Mouse (Mus musculus): ENCODE data around the gene Lrrc15. TPM values are rescaled to one million over a fixed set of nuclear protein-coding genes. Genes with fewer than 3 reads are reported as not detected.

Lrrc15 gene
- polyA plus RNA-seq (2014; fragmentation: Nextera tagmentation; extraction: Ambion mirVana), result 0.52 and 0.55 TPM in 2 replicates

DNA sequence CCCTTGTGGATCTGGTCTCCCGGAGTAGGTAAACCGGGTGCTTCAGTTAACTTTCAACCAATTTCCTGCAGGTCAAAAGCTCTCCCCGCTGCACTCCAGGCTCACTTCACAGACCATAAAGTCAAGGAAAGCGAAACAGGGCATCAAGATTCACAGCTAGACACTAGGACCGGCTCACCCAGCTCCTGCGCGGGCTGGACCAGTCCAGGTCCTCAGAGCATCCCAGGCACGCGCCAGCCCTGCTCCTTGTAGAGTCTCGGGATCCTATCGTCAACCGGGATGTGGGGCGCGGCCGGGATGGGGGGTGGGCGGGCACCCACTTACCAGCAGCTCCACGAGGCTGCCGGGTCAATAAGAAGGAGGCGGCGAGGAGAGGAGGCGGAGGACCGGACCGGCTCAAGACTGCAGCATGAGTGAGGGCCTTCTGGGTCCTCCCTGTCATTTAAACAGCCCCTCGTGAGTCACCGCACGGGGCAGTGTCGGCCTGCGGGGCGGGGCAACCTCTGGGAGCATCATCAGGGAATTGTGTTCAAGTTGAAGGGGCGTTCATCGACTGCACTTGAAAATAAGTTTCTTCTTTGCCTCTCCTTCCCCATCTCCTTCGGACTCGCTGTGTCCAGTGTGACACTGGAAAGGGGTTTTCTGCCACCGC lies at the start of gene Lrrc15:
Gene Lrrc15 (minus strand): TSS at position 413 of the 652 bp plus-strand sequence.
- Histone ChIP-seq H3K9me3 (ENCODE audit: control insufficient read depth, low read depth, low read length) (no peaks in the 10 kb centered on the region), H3K9ac (replicated peaks; ENCODE audit: low read depth, low read length) (no peak within 1 kb of the TSS)
- ATAC-seq (ENCODE audit: insufficient number of reproducible peaks, insufficient read depth, low FRiP score, low read depth), result no peak; the same call in 1 of the 2 replicates

DNA sequence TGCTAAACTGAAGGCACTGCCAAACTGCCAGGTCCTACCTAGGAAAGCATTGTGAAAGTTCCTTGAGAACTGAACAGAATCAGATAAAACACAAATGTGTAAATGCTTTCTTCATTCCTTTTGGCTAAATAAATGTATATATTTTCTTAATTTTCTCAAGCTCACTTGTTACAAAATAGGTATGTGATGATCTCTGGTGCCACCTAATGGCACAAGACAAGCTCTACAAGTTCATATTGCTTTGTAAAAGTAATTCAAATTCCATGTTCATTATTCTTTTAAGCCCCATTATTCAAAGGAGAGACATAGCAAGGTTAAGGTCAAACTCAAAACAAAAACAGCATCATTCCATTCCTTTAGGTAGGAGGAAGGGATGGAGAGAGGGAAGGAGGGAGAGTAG lies 31.2 kb upstream of the Lrrc15 start:
- Histone ChIP-seq H3K36me3 (ENCODE audit: control insufficient read depth, insufficient read depth, low read length) (peaks cover 6% of the 10 kb centered on the region; the same call in 1 of the 2 replicates), H3K9me3 (ENCODE audit: control insufficient read depth, low read depth, low read length) (no peaks in the 10 kb centered on the region), H3K27me3 (ENCODE audit: control insufficient read depth, insufficient read depth, low read length) (peaks cover 5% of the 10 kb centered on the region), H3K4me1 (ENCODE audit: control insufficient read depth, insufficient read depth, low read length) (no peaks in the 10 kb centered on the region), H3K4me3 (ENCODE audit: low read depth, low read length) (no peak overlapping the region), H3K27ac (ENCODE audit: low read length) (no peak overlapping the region), H3K9ac (replicated peaks; ENCODE audit: low read depth, low read length) (no peak overlapping the region), H3K4me2 (replicated peaks; ENCODE audit: low read depth, low read length) (no peak overlapping the region)
- no peak for ATAC-seq (ENCODE audit: insufficient number of reproducible peaks, insufficient read depth, low FRiP score, low read depth)

More for the DNA sequence above, at the start of gene Lrrc15:
- no peak within 1 kb of the TSS for H3K27ac ChIP-seq (ENCODE audit: low read length)
- no peaks in the 10 kb centered on the region for H3K36me3 ChIP-seq (ENCODE audit: control insufficient read depth, insufficient read depth, low read length)
- peaks cover 7% of the 10 kb centered on the region; the same call in 1 of the 2 replicates for H3K27me3 ChIP-seq (ENCODE audit: control insufficient read depth, insufficient read depth, low read length)
- H3K4me1 ChIP-seq (ENCODE audit: control insufficient read depth, insufficient read depth, low read length), result peaks cover 9% of the 10 kb centered on the region; the same call in 1 of the 2 replicates
- H3K4me2 ChIP-seq (replicated peaks; ENCODE audit: low read depth, low read length), result peak within 1 kb of the TSS; percentile 51
- WGBS, result 9% methylated on average over 34 of the region's 34 CpGs
- peak within 1 kb of the TSS; percentile 16; the same call in 1 of the 2 replicates for H3K4me3 ChIP-seq (ENCODE audit: low read depth, low read length)

DNA sequence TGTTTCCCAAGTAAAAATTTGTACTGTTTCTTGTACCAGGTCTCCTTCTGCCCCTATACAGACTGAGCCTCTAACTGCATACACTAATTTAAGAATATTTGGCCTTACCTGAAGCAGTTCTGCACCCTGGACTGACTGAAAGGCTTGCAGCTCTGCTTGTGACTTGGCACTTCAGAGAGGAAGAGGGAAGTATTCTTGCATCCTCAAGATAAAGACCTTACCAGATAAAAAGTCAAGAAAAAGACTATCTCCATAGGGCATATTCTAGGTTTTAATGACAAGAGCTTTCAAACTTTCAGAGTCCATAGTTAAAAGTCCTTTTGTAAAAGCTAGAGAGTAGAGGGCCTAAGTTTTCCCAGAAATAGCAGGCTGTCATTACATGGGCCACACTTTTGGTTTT lies 27.6 kb upstream of the Lrrc15 start, which contains the start of gene Gp5:
Gene Gp5 (minus strand): TSS at position 133 of the 400 bp plus-strand sequence.
- Histone ChIP-seq H3K9me3 (ENCODE audit: control insufficient read depth, low read depth, low read length) (no peaks in the 10 kb centered on the region), H3K9ac (replicated peaks; ENCODE audit: low read depth, low read length) (no peak within 1 kb of the TSS), H3K4me1 (ENCODE audit: control insufficient read depth, insufficient read depth, low read length) (0 out of 2 replicates have a peak, but pooled peaks cover 5% of the 10 kb centered on the region), H3K27ac (ENCODE audit: low read length) (no peak within 1 kb of the TSS), H3K4me2 (replicated peaks; ENCODE audit: low read depth, low read length) (peak within 1 kb of the TSS; percentile 100), H3K27me3 (ENCODE audit: control insufficient read depth, insufficient read depth, low read length) (peaks cover 16% of the 10 kb centered on the region), H3K4me3 (ENCODE audit: low read depth, low read length) (peak within 1 kb of the TSS; percentile 54; the same call in 1 of the 2 replicates), H3K36me3 (ENCODE audit: control insufficient read depth, insufficient read depth, low read length) (peaks cover 3% of the 10 kb centered on the region; the same call in 1 of the 2 replicates)
- no peak for ATAC-seq (ENCODE audit: insufficient number of reproducible peaks, insufficient read depth, low FRiP score, low read depth)

DNA sequence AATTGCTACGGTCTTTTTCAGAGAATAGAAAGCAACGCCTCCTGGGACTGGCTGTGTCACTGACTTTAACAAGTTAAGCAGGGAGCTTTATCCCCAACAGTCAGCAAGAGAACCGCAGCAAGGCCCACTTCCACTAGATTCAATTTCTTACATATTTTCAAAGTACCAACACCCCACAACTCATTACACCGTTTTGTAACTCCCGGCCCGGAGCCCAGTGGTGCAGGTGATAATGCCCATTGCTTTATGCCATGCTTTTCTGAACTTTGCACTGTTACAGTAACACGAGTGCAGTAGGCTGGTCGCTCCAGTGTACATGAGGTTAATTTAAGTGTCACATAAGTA lies 27.1 kb upstream of the Lrrc15 start:
- H3K4me3 ChIP-seq (ENCODE audit: low read depth, low read length), result no peak overlapping the region
- no peak overlapping the region for H3K4me2 ChIP-seq (replicated peaks; ENCODE audit: low read depth, low read length)
- no peaks in the 10 kb centered on the region for H3K9me3 ChIP-seq (ENCODE audit: control insufficient read depth, low read depth, low read length)
- WGBS, result 61% methylated on average over 8 of the region's 8 CpGs
- H3K36me3 ChIP-seq (ENCODE audit: control insufficient read depth, insufficient read depth, low read length), result no peaks in the 10 kb centered on the region; the same call in 1 of the 2 replicates
- peaks cover 16% of the 10 kb centered on the region for H3K27me3 ChIP-seq (ENCODE audit: control insufficient read depth, insufficient read depth, low read length)
- H3K9ac ChIP-seq (replicated peaks; ENCODE audit: low read depth, low read length), result no peak overlapping the region
- ATAC-seq (ENCODE audit: insufficient number of reproducible peaks, insufficient read depth, low FRiP score, low read depth), result no peak
- H3K4me1 ChIP-seq (ENCODE audit: control insufficient read depth, insufficient read depth, low read length), result 0 out of 2 replicates have a peak, but pooled peaks cover 5% of the 10 kb centered on the region
- no peak overlapping the region for H3K27ac ChIP-seq (ENCODE audit: low read length)

DNA sequence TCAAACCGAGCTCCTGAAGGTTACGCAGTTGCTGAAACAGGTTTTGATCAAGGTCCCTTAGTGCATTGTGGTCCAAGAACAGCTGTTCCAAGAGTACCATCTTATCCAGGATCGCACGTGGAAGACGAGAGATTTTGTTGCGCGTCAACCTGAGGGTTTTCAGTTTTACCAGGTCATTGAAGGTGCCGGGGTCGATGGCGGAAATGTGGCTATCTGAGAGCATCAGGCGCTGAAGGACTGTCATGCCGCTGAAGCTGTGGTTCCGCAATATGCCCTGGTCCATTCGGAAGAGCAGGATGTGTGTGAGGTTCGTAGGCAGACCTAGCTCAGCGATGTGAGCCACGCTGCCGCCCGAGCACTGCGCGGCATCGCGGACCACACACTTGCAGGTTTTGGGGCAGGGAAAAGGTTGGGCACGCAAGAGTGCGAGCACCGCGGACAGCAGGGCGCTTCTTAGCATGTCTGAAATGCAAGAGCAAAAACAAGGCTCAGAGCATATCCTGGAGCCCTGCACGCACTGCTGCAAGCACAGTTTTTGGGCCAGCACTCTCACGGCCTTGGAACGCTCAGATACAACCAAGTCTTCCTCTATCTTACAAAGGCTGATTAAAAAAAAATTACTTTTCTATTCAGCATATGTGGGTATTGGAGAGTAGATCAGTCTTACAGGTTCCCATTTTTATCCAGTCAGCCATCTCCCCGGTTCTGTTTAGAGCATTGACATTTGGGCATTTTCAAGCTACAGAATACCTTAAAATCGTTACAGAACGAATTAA lies 26.5 kb upstream of the Lrrc15 start:
- no peaks in the 10 kb centered on the region; the same call in 1 of the 2 replicates for H3K36me3 ChIP-seq (ENCODE audit: control insufficient read depth, insufficient read depth, low read length)
- peak overlapping the region; percentile 54 for H3K4me3 ChIP-seq (ENCODE audit: low read depth, low read length)
- H3K9ac ChIP-seq (replicated peaks; ENCODE audit: low read depth, low read length), result no peak overlapping the region
- 0 out of 2 replicates have a peak, but pooled peaks cover 5% of the 10 kb centered on the region for H3K4me1 ChIP-seq (ENCODE audit: control insufficient read depth, insufficient read depth, low read length)
- ATAC-seq (ENCODE audit: insufficient number of reproducible peaks, insufficient read depth, low FRiP score, low read depth), result no peak
- H3K9me3 ChIP-seq (ENCODE audit: control insufficient read depth, low read depth, low read length), result no peaks in the 10 kb centered on the region
- 5% methylated on average over 34 of the region's 34 CpGs for WGBS
- peak overlapping the region; percentile 100 for H3K4me2 ChIP-seq (replicated peaks; ENCODE audit: low read depth, low read length)
- H3K27ac ChIP-seq (ENCODE audit: low read length), result no peak overlapping the region
- peaks cover 16% of the 10 kb centered on the region for H3K27me3 ChIP-seq (ENCODE audit: control insufficient read depth, insufficient read depth, low read length)

DNA sequence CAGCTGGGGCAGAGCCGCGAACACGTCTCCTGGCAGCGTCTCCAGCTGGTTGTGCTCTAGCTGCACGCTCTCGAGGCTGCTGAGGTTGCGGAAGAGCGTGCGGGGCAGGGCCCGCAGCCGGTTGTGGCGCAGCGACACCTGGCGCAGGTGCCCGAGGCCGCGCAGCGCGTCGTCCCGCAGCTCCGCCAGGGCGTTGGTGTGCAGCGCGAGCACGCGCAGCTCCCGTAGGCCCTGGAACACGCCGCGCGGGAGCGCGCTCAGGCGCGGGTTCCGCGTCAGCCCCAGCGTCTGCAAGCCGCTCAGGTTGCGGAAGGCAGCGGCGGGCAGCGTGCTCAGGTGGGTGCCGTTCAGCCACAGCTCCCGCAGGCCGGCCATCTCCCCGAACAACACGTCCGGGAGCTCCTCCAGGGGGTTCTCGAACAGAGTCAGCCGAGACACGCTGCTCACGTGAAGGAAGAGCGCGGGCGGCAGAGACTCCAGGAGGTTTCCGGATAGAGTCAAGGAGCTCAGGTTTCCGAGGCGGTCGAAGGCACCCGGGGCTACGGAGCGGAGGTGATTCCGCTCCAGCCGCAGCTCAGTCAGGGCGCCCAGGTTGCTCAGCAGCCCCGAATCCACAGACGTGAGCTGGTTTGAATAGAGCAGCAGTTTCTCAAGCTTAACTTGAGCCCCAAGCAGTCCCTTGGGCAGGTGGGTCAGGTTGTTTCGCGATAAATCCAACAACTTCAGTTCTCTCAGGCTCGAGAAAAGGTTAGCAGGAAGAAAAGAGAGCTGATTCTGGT lies 25.7 kb upstream of the Lrrc15 start:
- ATAC-seq (ENCODE audit: insufficient number of reproducible peaks, insufficient read depth, low FRiP score, low read depth), result peak; percentile 64
- WGBS, result under 1% methylated on average over 72 of the region's 72 CpGs
- Histone ChIP-seq H3K9ac (replicated peaks; ENCODE audit: low read depth, low read length) (peak overlapping the region; percentile 33), H3K4me1 (ENCODE audit: control insufficient read depth, insufficient read depth, low read length) (0 out of 2 replicates have a peak, but pooled peaks cover 5% of the 10 kb centered on the region), H3K4me2 (replicated peaks; ENCODE audit: low read depth, low read length) (peak overlapping the region; percentile 100), H3K27ac (ENCODE audit: low read length) (no peak overlapping the region), H3K9me3 (ENCODE audit: control insufficient read depth, low read depth, low read length) (no peaks in the 10 kb centered on the region), H3K4me3 (ENCODE audit: low read depth, low read length) (peak overlapping the region; percentile 54), H3K36me3 (ENCODE audit: control insufficient read depth, insufficient read depth, low read length) (no peaks in the 10 kb centered on the region; the same call in 1 of the 2 replicates), H3K27me3 (ENCODE audit: control insufficient read depth, insufficient read depth, low read length) (peaks cover 16% of the 10 kb centered on the region)

DNA sequence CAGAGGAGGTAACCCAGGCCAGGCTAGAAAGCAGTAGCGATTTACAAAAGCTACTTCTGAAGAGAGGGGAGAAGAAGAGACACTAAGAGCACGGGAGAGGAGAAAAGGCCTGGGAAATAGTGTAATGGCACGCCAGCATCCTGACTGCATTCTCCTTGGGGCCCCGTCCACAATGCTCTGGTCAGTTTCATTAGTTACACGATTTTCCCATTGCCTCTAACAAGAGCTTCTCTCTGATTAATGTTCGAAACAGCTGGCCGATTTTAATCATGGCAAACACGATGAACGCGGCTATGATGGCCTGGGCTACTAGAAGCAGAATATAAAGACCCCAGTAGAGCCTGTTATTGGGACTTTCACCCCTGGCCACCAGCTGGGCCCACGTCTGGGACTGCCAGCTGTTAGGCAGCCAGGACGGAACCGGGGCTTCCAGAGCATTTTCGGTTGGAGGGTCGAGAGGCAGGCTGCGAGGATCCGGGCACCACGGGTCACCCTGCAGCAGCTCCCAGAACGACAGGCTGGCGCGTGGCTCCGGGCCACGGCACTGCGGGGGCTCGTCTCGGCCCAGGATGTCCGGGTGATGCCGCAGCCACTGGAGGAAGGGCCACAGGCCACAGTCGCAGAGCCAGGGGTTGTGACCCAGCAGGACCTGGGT lies 25.0 kb upstream of the Lrrc15 start:
- H3K4me2 ChIP-seq (replicated peaks; ENCODE audit: low read depth, low read length), result peak overlapping the region; percentile 100
- WGBS, result 12% methylated on average over 29 of the region's 29 CpGs
- no peaks in the 10 kb centered on the region for H3K9me3 ChIP-seq (ENCODE audit: control insufficient read depth, low read depth, low read length)
- ATAC-seq (ENCODE audit: insufficient number of reproducible peaks, insufficient read depth, low FRiP score, low read depth), result peak; percentile 23; the same call in 1 of the 2 replicates
- peak overlapping the region; percentile 33 for H3K9ac ChIP-seq (replicated peaks; ENCODE audit: low read depth, low read length)
- no peaks in the 10 kb centered on the region; the same call in 1 of the 2 replicates for H3K36me3 ChIP-seq (ENCODE audit: control insufficient read depth, insufficient read depth, low read length)
- no peak overlapping the region for H3K27ac ChIP-seq (ENCODE audit: low read length)
- H3K4me1 ChIP-seq (ENCODE audit: control insufficient read depth, insufficient read depth, low read length), result 0 out of 2 replicates have a peak, but pooled peaks cover 5% of the 10 kb centered on the region
- peak overlapping the region; percentile 54 for H3K4me3 ChIP-seq (ENCODE audit: low read depth, low read length)
- peaks cover 16% of the 10 kb centered on the region for H3K27me3 ChIP-seq (ENCODE audit: control insufficient read depth, insufficient read depth, low read length)

All from stomach, embryonic 14.5 days (tissue).